Mouse (Mus musculus) cerebellum, postnatal 25 days (tissue): ENCODE data around the gene Chn1.

Experiments used
- DNase-seq, 2 experiments: peaks; one replicate each; pipeline ENCODE4 v3.0.0; 2021; ENCODE audit warnings: mixed read lengths in 2 of 2

Gene Chn1

GRCm38 (mm10) chr2:73745647-73746374 is 29.3 kb downstream of the Chn1 start:
- DNase-seq, result peak in 1 of 2 experiments; percentile 20

- no peak for DNase-seq
Measured at GRCm38 (mm10) chr2:73741286-73741685, 33.9 kb downstream of the Chn1 start.

- DNase-seq, result no peak
Measured at GRCm38 (mm10) chr2:73727868-73728267, 47.3 kb downstream of the Chn1 start.

- no peak for DNase-seq
Measured at GRCm38 (mm10) chr2:73724934-73725333, 50.2 kb downstream of the Chn1 start.

GRCm38 (mm10) chr2:73721821-73722220 is 53.3 kb downstream of the Chn1 start:
- DNase-seq, result no peak

- no peak for DNase-seq
Measured at GRCm38 (mm10) chr2:73712481-73712880, 62.7 kb downstream of the Chn1 start.

- DNase-seq, result no peak
Measured at GRCm38 (mm10) chr2:73693045-73693444, 82.1 kb downstream of the Chn1 start.

GRCm38 (mm10) chr2:73690783-73691604 is 84.2 kb downstream of the Chn1 start:
- DNase-seq, result no peak

- DNase-seq, result no peak
Measured at GRCm38 (mm10) chr2:73682500-73682899, 92.6 kb downstream of the Chn1 start.

- peak; percentile 22 to 30 for DNase-seq
Measured at GRCm38 (mm10) chr2:73680425-73681027, 94.6 kb downstream of the Chn1 start.

GRCm38 (mm10) chr2:73668608-73669007 is 106.5 kb downstream of the Chn1 start:
- no peak for DNase-seq

- DNase-seq, result no peak
Measured at GRCm38 (mm10) chr2:73660566-73661134, 114.5 kb downstream of the Chn1 start.

GRCm38 (mm10) chr2:73659726-73660565 is 115.2 kb downstream of the Chn1 start:
- peak; percentile 49 to 58 for DNase-seq

- DNase-seq, result no peak
Measured at GRCm38 (mm10) chr2:73659041-73659440, 116.1 kb downstream of the Chn1 start.

- DNase-seq, result no peak
Measured at GRCm38 (mm10) chr2:73657961-73658360, 117.2 kb downstream of the Chn1 start.

GRCm38 (mm10) chr2:73657151-73657550 is 118.0 kb downstream of the Chn1 start:
- DNase-seq, result peak; percentile 29 to 37

GRCm38 (mm10) chr2:73655663-73656062 is 119.5 kb downstream of the Chn1 start:
- no peak for DNase-seq

- no peak for DNase-seq
Measured at GRCm38 (mm10) chr2:73654892-73655243, 120.3 kb downstream of the Chn1 start.

GRCm38 (mm10) chr2:73654059-73654891 is 120.9 kb downstream of the Chn1 start:
- no peak for DNase-seq

GRCm38 (mm10) chr2:73637688-73638087 is 137.5 kb downstream of the Chn1 start:
- DNase-seq, result no peak

- no peak for DNase-seq
Measured at GRCm38 (mm10) chr2:73636387-73636786, 138.8 kb downstream of the Chn1 start.
